Mouse (Mus musculus): ENCODE measurements at regions not wholly inside any gene's neighbourhood (a gene's known extent, or its start where the extent isn't known, plus 50 kb on each side); places are given as distances from the start of the nearest gene placed in this dataset.

DNA sequence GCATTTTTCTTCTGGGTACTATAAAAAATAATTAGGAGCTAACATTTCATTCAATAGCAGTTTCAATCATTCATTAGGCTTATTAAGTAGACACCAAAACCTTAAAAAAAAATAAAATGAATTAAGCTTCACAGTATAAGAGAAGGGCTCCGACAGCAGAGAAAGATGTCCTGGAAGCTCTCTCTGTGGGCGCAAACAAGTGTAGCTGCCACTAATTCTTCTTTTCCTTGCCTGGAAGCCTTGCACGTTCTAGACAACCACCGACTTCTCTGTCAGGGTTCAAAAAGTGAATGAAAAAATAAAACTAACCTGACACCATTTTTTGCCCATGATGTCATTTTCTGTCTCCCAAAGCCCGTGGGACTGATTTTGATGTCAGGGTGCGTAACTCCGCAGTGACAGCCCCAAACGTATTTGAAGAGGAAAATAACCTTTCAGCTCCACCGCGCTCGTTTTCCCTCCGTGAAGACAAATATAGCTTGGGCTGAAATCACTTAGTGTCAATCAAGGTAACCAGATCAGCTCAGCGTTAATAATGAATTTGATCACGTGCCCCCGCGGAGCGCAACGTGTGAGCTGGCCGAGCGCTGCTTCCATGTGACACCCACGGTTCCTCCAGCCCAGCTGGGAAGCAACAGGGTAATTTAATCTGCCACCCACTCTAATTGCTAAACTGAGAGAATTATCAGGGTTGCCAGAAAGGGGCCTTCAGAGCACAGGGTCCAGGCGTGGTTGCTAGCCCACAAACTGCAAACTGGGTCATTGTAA lies 169.8 kb upstream of the Six2 start:
- TF ChIP-seq EP300 (IDR thresholded peaks at IDR 0.05; ENCODE audit: insufficient read depth, low read depth, low read length) (no peak), POLR2A (IDR thresholded peaks at IDR 0.05; ENCODE audit: insufficient read depth, low read depth, low read length) (no peak)
